Mouse (Mus musculus): ENCODE measurements around the gene Dhh.

GRCm38 (mm10) chr15:98887526-98887925, 10.8 kb downstream of the Dhh start:
- no peak for TF ChIP-seq CTCF (IDR thresholded peaks at IDR 0.05; ENCODE audit: low read depth, low read length)
- no peak for TF ChIP-seq GATA1 (IDR thresholded peaks at IDR 0.05; ENCODE audit: borderline replicate concordance, low read length)
- TF ChIP-seq POLR2AphosphoS5 (IDR thresholded peaks at IDR 0.05; ENCODE audit: insufficient replicate concordance, low read depth, low read length), result no peak
- no peak for TF ChIP-seq TAL1 (conservative IDR thresholded peaks at IDR 0.05; ENCODE audit: low read depth, low read length)
- TF ChIP-seq GATA2 (IDR thresholded peaks at IDR 0.05; ENCODE audit: borderline replicate concordance, low read depth, low read length), result no peak

All from G1E (cell line).